Mouse (Mus musculus) heart, adult 2 months (tissue): ENCODE data around the gene Fam210b. TPM values are rescaled to one million over a fixed set of nuclear protein-coding genes. Genes with fewer than 3 reads are reported as not detected.

Source experiments
- DNase-seq, 2 experiments: peaks; one replicate each; pipeline ENCODE4 v3.0.0; 2021
- H3K27ac ChIP-seq: fragments of 200-600 bp; 2 replicates; pipeline ENCODE4 v1.8.1; 2022
- H3K27me3 ChIP-seq: fragments of 200-500 bp; 2 replicates; pipeline ENCODE4 v1.6.1; 2012; ENCODE audit warnings: mild to moderate bottlenecking, low read length, inconsistent platforms, mixed read lengths; ENCODE audit not compliant: control insufficient read depth, insufficient read depth
- H3K36me3 ChIP-seq: fragments of 200-500 bp; 2 replicates; pipeline ENCODE4 v1.6.1; 2012; ENCODE audit warnings: low read length, inconsistent platforms; ENCODE audit not compliant: control insufficient read depth, insufficient read depth
- H3K4me1 ChIP-seq: fragments of 200-500 bp; 2 replicates; pipeline ENCODE4 v1.6.1; 2011; ENCODE audit warnings: low read length; ENCODE audit not compliant: control insufficient read depth, insufficient read depth
- H3K4me3 ChIP-seq: fragments of 200-600 bp; 2 replicates; pipeline ENCODE4 v1.8.1; 2022
- H3K79me2 ChIP-seq: fragments of 200-500 bp; replicated peaks from 2 replicates; pipeline ENCODE4 v1.6.1; 2012; ENCODE audit warnings: mild to moderate bottlenecking, inconsistent platforms, low read length, moderate library complexity, mixed read lengths; ENCODE audit not compliant: control insufficient read depth, insufficient read depth
- H3K9ac ChIP-seq: fragments of 200-500 bp; 2 replicates; pipeline ENCODE4 v1.6.1; 2012; ENCODE audit warnings: low read depth, mild to moderate bottlenecking, control low read depth, inconsistent platforms, low read length, mixed read lengths
- CTCF ChIP-seq: fragments of 200-600 bp; IDR thresholded peaks from 2 replicates; pipeline ENCODE4 v1.8.1; 2022; ENCODE audit warnings: antibody characterized with exemption, mild to moderate bottlenecking, moderate library complexity
- EP300 ChIP-seq: fragments of 200-500 bp; IDR thresholded peaks from 2 replicates; pipeline ENCODE4 v1.6.1; 2011; ENCODE audit warnings: low read depth, low read length, control low read depth; ENCODE audit not compliant: insufficient read depth
- POLR2A ChIP-seq: fragments of 200-500 bp; IDR thresholded peaks from 2 replicates; pipeline ENCODE4 v1.6.1; 2011; ENCODE audit warnings: mild to moderate bottlenecking, low read depth, low read length, control low read depth; ENCODE audit not compliant: insufficient read depth
- WGBS: fragments of 180-500 bp; shearing (Covaris S2); methylation state at CpG from one replicate; pipeline ENCODE4 v1.1.7; 2018; 5-methylcytosine and 5-hydroxymethylcytosine counted together
- intact Hi-C: fragments of 180-260 bp; cut with DNase I; formaldehyde crosslinking; loops from one replicate; pipeline ENCODE4 v1.15.1; 2025
- polyA plus RNA-seq: library from polyadenylated mRNA; depleted of rRNA; stranded (reverse); fragments of >200 nt; gene quantifications from 2 replicates; pipeline ENCODE4 v1.2.3, GENCODE M21; 2012; rRNA removed
- total RNA-seq, 2 experiments: library from RNA; stranded (reverse); gene quantifications; 2 replicates each; pipeline ENCODE4 v1.2.3; 2021

Fam210b gene
- total and polyA plus RNA-seq, 3 experiments, result 5.4 to 6.4 (median 6.1) TPM

DNA sequence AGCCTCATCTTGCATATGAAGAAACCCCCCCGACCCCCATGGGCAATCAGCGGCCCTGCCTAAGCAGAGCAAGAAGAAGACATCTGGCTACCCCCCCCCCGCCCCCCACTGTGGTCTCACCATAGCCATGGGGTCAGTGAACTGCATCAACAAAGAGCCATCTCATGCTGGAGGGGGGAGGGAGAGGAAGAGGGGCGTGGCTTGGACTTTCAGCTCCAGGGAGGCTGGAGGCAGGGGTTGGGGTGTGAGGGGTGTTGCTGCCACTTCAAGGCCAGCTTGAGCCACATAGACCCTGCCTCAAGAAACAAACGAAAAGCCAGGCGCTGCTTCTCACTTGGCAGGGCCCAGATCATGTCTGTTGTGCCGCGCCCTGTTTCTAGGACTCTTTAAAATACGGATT lies 50.6 kb downstream of the Fam210b start:
- Histone ChIP-seq H3K4me3 (no peak overlapping the region), H3K27ac (no peak overlapping the region), H3K79me2 (no peaks in the 10 kb centered on the region), H3K9ac (no peak overlapping the region), H3K36me3 (no peaks in the 10 kb centered on the region), H3K27me3 (no peaks in the 10 kb centered on the region), H3K4me1 (peaks cover 2% of the 10 kb centered on the region)
- 52% methylated on average over 9 of the region's 9 CpGs for WGBS
- intact Hi-C loops, result no loop called here
- no peak for TF ChIP-seq POLR2A
- no peak for TF ChIP-seq CTCF
- no peak for TF ChIP-seq EP300
- no peak for DNase-seq

GRCm38 (mm10) chr2:172399901-172400300 lies 54.5 kb downstream of the Fam210b start:
- Histone ChIP-seq H3K27ac (no peak overlapping the region), H3K36me3 (no peaks in the 10 kb centered on the region), H3K9ac (no peak overlapping the region), H3K4me1 (peaks cover 3% of the 10 kb centered on the region), H3K4me3 (no peak overlapping the region), H3K27me3 (no peaks in the 10 kb centered on the region), H3K79me2 (no peaks in the 10 kb centered on the region)
- peak in 1 of 2 experiments; percentile 33 for DNase-seq
- WGBS, result 16% methylated on average over 9 of the region's 9 CpGs
- intact Hi-C loops, result no loop called here
- TF ChIP-seq EP300, result no peak

GRCm38 (mm10) chr2:172401116-172401825 lies 55.9 kb downstream of the Fam210b start:
- Histone ChIP-seq H3K36me3 (no peaks in the 10 kb centered on the region), H3K27ac (no peak overlapping the region), H3K4me3 (no peak overlapping the region), H3K9ac (no peak overlapping the region), H3K79me2 (no peaks in the 10 kb centered on the region), H3K27me3 (no peaks in the 10 kb centered on the region), H3K4me1 (peaks cover 3% of the 10 kb centered on the region)
- intact Hi-C loops, result no loop called here
- TF ChIP-seq CTCF (no peak), EP300 (no peak), POLR2A (no peak)
- WGBS, result 43% methylated on average over 13 of the region's 13 CpGs
- peak in 1 of 2 experiments; percentile 56 for DNase-seq

DNA sequence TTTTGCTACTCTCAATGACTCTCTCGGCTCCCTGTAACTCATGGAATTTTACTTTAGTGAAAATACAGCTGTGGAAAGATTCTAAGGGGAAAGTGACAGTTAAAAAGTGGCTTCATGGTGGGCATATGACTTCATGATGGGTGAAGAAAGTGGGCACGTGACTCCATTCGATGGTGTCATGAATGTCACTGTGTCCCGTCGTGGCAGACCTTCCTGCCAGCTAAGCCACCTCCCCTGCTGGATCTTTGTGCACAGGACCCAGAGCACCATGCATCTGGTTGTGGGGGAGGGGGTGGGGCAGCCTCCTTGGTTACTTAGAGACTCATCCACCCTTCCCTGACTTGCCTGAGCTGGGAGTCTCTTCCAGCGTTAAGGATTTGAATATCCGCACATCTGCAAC lies 58.9 kb downstream of the Fam210b start:
- Histone ChIP-seq H3K27me3 (no peaks in the 10 kb centered on the region), H3K27ac (no peak overlapping the region), H3K4me1 (peaks cover 3% of the 10 kb centered on the region), H3K79me2 (no peaks in the 10 kb centered on the region), H3K9ac (no peak overlapping the region), H3K4me3 (no peak overlapping the region), H3K36me3 (no peaks in the 10 kb centered on the region)
- intact Hi-C loops, result no loop called here
- WGBS, result 50% methylated on average over 7 of the region's 7 CpGs
- DNase-seq, result no peak
- TF ChIP-seq EP300 (no peak), CTCF (no peak), POLR2A (no peak)

DNA sequence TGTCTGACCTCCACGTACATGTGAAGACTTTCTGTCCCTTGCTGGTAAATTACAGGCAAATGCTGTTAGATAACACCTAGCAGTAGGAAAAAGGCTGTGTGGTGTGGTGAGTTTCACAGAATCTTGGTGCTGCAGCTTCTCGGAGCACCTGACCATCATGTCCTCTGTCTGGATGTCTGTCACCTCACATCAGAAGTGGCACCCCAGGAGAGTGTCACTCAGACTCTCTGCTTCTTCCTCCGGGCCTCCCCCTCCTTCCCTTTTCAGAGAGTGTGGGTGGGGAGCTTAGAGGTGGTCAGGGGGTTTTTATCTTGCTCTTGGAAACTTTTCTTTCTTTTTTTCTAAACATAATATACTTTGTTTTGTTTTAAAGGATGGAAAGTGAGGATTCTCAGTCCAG lies 59.6 kb downstream of the Fam210b start:
- no peak for DNase-seq
- Histone ChIP-seq H3K4me3 (no peak overlapping the region), H3K36me3 (no peaks in the 10 kb centered on the region), H3K79me2 (no peaks in the 10 kb centered on the region), H3K27ac (no peak overlapping the region), H3K27me3 (no peaks in the 10 kb centered on the region), H3K4me1 (peaks cover 1% of the 10 kb centered on the region), H3K9ac (no peak overlapping the region)
- intact Hi-C loops, result no loop called here
- TF ChIP-seq POLR2A (no peak), EP300 (no peak), CTCF (no peak)
- WGBS, result 45% methylated on average over 3 of the region's 3 CpGs

Other genes starting within 250 kb of the Fam210b start
- gene Mc3r, start 97.1 kb upstream of the Fam210b start, total RNA-seq, result not detected
- not detected in 2 replicates for gene Mc3r, start 97.1 kb upstream of the Fam210b start, polyA plus RNA-seq
- gene Aurka, start 25.0 kb downstream of the Fam210b start, total RNA-seq, result under 1 TPM; 0.42 to 0.45 TPM
- 0.53 and 1.4 TPM in 2 replicates for gene Aurka, start 25.0 kb downstream of the Fam210b start, polyA plus RNA-seq
- gene Cstf1, start 25.1 kb downstream of the Fam210b start, total RNA-seq, result 10 to 100 TPM; 16.3 TPM
- 19.3 and 23.5 TPM in 2 replicates for gene Cstf1, start 25.1 kb downstream of the Fam210b start, polyA plus RNA-seq
- under 1 TPM; 0.36 to 0.57 TPM for gene Cass4, start 48.2 kb downstream of the Fam210b start, total RNA-seq
- gene Cass4, start 48.2 kb downstream of the Fam210b start, polyA plus RNA-seq, result 0.38 and 0.39 TPM in 2 replicates
- 10 to 100 TPM; 27.2 to 28.6 TPM for gene Rtf2, start 95.0 kb downstream of the Fam210b start, total RNA-seq
- 22.3 and 30.6 TPM in 2 replicates for gene Rtf2, start 95.0 kb downstream of the Fam210b start, polyA plus RNA-seq
- gene Gcnt7, start 113.0 kb downstream of the Fam210b start, total RNA-seq, result not detected
- not detected in 2 replicates for gene Gcnt7, start 113.0 kb downstream of the Fam210b start, polyA plus RNA-seq
- gene Fam209, start 127.0 kb downstream of the Fam210b start, total RNA-seq, result not detected
- not detected in 2 replicates for gene Fam209, start 127.0 kb downstream of the Fam210b start, polyA plus RNA-seq
- not detected for gene Tfap2c, start 204.0 kb downstream of the Fam210b start, total RNA-seq
- gene Tfap2c, start 204.0 kb downstream of the Fam210b start, polyA plus RNA-seq, result not detected in 2 replicates